Mouse (Mus musculus) lung, postnatal 14 days (tissue): ENCODE data around the gene Rngtt.
"Not testable (repeated sequence)": the region's sequence is repeated elsewhere in the genome, so short reads cannot be mapped to it uniquely, and the experiment has no call there.

Experiments
- DNase-seq: peaks from one replicate; pipeline ENCODE4 v3.0.0; 2021

The Rngtt gene

DNA sequence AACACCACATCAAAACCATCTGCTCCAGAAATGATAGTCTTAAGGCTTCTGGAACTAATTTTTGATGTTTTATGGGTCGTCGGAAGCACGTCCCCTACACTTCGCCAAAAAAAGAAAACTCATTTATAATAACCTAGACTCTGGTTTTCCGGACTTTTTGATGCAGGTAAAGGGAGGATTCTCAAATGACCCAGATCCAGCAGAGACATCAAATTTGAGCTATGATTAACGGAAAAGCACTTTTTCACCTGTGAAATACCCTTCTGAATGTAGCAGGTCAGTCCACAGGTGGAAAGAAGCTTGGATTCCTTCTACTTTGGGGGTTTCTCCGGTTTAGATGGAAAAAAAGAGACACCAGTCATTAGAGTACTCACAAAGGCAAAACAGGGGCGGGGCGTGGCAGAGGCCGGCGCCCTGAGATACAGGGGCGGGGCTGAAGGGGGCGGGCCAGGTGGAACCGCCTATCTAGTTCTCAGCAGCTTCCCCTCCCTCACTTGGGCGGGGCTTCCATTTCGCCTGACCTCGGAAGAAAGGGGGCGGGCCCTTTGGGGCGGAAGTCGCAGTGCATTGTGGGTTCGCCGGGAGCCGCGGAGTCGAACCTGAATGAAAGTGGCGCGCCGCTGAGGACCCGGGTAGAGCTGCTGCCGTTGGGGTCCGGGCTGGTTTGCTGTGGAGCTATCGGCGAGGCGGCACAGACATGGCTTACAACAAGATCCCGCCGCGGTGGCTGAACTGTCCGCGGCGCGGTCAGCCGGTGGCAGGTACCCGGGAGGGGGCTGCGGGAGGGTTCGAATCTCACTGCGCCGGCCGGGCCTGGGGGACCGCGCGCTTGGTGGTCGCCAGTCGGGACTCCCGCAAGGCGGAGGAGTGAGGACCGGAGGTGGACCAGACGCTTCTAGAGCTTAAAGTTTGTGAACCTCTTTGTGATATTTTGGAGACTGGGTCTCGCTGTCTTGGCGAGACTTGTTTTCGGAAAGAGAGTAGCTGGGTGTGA is at the start of gene Rngtt:
TSS of gene Rngtt (plus strand) at position 548 of the 994 bp plus-strand sequence.
- peak; percentile 96 for DNase-seq

DNA sequence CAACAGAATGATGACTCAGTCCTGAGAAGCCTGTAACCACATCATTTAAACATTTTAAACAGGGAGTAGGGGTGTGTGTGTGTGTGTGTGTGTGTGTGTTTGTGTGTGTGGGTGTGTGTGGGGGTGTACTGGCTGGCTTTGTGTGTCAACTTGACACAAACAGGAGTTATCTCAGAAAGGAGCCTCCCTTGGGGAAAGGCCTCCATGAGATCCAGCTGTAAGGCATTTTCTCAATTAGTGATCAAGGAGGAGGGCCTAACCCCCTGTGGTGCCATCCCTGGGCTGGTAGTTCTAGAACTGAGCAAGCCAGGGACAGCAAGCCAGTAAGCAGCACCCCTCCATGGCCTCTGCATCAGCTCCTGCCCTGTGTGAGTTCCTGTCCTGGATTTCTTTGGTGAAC is 49.8 kb upstream of the Rngtt start:
- DNase-seq: no peak

DNA sequence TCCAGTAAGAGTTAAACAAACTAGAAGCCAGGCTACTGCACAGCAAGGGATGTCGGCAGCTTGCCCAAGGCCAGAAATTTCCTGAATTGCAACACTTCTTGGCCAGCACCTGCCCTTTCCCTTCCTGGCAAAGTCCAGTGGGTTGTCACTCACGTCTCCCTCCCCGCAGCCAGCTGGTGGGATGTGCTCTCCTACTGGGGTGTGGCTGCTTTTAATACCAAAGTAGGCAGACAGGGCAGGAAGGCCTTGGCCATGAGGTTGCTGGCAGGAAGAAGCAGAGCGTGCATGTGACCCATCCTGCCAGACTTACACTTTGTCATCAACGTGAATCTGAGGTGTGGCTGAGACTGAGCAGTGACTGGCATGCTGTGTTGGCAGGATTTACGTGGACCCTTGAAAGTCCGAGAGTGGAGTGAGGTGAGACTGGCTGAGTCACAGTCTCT is 48.8 kb upstream of the Rngtt start:
- peak; percentile 95 for DNase-seq

DNA sequence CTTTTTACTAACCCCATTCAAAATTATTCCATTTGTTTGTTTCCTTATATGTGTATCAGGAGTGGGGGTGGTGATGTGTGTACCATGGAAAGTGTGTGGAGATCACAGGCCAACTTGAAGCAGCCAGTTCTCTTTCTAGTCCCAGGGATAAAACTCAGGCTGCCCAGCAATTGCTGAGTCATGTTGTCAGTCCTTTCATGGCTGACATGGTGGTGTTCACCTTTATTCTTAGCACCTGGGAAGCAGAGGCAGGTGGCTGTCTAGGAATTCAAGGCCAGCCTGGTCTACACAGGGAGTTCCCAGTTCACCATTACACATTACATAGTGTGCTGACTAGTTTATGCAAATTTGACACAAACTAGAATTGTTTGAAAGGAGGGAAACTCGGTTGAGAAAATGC is 47.2 kb upstream of the Rngtt start:
- DNase-seq: no peak

DNA sequence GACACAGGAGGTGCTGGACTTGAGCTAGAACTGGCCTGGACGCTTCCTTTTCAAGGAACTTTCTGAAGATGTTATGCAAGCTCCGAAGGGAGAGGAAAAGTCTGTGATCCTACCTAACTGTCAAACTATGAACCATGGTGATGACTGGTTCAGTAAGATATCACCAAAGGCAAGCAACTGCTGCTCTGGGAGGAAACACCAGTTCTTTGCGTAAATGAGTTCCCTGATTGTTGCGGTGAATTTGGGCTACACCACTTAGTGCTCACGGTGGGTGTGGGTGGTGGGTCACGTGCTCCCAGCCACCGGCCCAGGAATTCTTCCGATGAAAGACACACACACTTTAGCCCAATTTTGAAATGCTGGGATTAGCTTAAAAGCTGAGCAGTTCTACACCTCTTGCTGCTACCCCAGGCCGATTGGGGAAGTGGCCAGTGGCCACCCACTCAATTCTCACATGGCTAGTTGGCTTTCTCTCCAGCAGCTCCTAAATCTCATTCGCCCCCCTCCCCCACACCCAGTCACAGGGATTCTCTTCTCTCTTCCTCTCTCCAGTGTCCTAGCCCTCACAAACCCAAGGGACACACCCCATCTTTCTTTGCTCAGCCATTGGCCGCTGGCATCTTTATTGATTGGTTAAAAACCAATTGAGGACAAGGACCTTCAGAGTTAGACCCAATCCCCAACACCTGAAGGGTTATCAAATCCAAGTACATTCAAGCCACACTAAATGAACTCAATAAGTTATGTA is 45.0 kb upstream of the Rngtt start:
- DNase-seq: no peak

DNA sequence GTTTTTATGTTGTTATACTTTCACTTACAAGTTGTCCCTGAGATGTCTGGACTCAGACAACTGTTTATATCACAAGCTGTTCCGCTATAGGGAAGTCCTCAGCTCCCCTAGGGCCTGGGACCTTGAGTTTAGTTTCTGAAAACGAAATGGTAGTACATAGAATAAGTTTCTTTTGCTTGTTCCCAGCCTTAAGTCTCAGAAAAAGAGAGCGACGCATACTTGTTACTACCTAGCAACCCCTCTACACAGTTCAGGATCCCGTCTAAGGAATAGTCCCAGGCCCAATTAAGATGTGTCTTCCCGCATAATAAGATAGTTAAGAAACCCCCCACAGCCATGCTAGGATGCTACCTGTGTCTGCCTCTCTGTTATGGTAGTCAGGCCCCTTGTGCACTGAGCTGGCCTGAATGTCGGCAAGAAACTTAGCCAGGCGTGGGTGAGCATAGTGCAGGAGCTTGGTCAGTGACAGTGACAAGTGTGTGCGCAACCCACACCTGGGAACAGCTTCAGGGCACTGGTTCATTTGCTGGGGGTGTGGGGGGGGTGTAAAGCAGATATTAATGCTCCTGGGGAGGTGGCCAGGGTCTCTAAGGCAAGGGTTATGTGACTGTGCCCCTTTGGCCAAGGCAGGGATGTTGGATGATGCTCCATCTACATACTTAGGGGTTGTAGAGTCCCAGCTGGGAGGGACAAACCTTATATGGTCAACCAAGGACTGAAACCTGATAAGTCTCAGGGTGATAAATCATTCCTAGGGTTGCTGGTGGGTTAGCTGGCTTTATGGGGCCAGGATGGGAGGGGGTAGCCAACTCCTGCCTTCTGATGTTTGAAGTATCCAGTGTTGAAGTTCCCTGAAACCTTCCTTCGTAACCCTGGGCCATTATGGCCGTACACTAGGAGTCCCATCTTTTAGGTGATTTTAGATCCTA is 39.5 kb upstream of the Rngtt start:
- no peak for DNase-seq

DNA sequence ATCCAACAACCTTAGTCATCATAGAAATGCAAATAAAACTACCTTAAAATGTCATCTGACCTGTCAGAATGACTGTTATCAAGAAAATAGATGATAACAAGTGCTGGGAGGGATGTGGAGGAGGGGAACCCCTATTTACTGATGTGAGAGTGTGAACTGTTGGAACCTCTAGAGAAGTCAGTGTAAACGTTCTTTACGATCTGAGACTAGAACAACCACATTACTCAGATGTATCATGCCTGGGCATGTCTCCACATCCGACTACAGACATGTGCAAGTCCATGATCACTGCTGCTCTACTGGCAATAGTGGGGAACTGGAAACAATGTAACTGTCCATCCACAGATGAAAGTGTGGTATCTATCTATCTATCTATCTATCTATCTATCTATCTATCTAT is 36.7 kb upstream of the Rngtt start:
- DNase-seq: no peak

DNA sequence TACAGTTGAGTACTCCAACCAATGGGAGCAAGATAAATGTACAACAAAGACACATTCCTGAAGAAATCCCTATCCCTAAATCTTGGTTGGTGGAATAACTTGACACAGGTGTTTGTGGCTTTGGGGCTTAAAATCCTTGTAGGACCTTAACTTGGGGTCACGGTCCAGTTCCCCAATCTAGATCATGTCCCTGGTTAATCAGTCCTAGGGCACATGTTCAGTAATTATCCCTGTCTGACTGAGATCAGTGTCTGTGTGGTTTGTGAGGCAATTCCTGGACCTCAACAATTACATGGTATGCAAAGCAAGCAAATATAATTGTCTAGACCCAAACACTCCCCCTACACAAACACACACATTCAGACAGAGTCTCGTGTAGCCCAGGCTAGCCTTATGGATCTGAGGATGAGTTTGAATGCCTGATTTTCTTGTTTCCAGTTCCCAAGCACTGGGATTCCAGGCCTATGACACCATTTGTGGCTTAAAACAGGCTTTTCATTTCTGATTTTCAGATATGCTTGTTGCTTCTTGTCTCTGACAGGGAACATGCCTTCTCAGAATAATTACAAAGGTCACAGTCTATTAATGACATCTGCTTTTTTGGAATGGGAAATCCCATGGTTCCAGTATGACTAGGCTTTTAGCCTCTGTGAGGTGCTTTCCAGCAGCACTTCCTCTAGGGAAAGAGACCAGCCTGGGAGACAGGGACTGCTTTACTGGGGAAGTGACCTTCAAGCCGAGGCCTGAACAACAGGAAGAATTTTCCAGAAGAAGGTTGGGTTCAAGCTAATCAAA is 28.0 kb upstream of the Rngtt start:
- DNase-seq: no peak

DNA sequence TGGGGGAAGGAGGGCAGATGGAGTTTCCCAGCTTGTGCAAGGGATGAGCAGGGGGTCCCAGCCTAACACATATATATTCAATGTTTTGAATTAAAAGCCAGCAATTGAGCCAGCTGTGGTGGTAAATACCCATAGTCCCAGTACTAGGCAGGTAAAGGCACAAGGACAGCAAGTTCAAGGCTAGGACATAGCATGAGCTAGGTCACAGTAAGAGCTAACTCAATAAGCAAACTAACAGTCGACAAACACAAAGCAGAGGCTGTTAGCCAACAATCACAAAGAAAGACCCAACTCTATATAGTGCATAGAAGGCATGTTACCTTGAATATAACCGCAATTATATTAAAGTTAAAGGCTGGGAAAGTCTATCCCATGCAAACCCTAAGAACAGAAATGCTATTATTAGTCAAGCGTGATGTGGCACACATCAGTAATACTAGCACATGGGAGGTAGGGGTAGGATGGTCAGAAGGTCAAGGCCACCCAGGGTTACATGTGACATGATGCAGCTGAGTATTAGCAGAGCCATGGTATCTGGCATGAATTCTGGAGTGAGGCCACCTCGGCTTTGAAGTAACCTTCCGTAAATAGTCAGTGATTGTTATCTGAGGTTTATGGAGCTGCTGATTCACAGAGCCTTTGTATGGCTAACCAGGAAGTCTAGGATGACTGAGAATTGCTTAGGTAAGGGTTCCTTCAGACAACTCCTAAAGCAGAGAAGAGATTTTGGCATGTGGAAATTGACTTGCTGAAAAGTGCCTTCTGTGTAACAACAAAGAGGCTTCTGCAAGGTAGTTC is 25.8 kb upstream of the Rngtt start:
- DNase-seq: no peak

DNA sequence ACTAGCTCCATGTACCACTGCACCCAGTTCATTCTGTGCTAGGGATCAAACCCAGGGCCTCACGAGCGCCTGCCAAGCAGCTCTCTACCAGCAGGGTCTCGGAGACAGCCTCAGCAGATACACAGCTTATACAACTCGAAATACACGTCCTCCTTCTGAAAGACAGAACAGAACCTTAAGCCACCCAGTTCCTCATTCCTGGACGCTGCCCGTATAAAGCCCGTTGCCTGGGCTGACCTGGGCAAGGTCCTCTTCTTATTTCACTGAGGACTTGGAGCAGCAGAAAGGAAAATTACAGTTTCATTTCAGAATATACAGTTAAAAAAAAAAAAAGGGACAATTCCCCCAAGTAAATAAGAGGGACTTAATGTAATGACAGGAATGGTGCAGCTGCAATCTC is 24.7 kb upstream of the Rngtt start:
- DNase-seq: no peak

DNA sequence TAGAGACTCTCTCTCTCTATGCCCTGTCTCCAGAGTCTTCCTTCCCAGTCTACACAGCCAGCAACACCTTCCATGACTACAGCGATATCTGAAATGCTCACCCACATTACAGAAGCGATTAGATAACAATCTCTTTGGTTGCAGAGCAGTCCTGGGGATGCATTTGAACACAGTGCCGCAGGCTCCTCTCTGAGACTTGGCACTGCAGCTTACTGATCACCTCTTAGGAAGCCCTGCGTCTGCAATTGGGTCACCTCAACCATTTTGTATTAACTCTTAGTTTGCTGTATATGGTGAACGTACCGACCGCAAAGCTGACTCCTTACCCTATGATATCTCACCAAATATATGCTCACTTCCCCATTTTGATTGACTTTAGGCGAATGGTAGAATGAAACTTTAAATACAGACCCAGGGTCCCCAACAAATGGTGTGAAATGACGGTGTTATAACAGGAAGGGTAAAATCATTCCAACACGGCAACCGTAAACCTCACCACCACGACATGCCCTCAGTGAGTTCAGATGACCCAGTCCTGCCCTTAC is 20.9 kb upstream of the Rngtt start:
- DNase-seq: no peak

DNA sequence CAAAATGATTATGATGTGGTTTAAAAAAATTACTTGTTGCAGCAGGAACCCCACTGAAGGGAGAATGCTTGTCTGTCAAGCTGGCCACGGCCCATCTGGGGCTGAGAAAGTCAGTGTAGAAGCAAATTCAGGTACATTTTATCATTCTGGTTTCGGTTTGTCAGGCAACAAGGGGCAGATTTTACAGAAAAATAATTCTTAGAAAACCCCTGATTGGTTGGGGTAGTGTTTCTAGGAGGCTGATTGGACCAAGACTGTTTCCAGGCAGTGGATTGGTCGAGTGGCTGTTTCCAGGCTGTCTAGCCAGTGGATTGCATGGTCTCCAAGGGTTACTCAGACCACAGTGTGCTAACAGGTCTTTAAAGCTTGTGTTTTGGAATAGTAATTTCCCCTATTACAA is 20.1 kb upstream of the Rngtt start, which contains the start of gene Pnrc1:
TSS of gene Pnrc1 (minus strand) at position 162 of the 400 bp plus-strand sequence.
- peak; percentile 51 for DNase-seq

DNA sequence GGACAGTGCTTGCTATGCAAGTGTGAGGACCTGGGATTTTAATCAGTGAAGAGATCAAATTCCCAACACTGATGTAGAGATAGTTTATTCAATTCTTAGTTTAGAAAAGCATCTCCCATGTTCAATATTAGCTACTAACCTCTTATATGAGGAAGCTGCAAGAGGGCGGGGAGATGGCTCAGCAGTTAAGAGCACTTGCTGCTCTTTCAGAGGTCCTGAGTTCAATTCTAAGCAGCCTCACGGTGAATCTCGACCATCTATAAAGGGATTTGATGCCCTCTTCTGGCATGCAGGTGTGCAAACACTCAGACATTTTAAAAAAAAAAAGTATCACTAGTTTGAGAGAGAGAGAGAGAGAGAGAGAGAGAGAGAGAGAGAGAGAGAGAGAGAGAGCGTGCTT is 19.2 kb upstream of the Rngtt start:
- DNase-seq: no peak

DNA sequence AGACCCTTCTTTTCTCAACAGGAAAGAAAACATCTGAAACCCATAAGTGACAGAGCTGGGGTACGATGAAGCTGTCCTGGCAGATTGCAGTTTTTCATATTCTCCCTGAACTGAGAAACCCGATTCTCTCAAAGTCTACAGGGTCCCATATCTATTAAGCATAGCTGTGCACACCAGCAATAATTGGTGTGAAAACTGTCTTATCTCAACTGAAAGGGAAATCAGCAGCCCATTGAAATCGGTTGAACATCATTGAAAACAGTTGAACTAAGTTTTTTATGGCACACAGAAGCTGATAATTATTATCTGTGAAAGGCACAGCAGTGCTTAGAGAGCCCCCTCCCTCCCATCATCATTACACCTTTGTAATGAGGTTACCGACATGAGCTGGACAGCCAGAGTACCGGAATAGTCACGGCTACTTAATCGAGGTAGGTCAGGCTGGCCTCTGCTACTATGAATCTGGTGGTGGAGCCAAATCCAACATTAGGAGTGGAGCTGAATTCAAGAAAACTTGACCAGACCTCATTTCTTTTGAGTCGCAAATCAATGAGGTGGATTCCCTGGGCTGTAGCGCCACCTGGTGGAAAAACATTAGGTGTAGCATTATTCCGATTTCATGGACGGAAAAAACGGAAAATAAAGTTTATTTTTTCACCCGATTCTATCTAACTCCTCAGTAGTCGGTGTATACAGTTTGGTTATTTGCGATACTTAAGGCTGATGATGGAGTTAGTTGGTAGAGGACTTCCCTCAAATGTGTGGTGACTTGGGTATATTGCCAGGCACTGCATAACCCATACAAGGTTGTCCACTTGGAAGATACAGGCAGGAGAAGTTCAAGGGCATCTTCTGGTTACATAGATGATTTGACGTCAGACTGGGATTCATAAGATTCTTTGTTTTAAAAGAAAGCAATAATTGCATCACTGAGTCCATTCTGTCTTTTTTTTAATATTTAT is 17.4 kb upstream of the Rngtt start:
- DNase-seq: peak; percentile 87

DNA sequence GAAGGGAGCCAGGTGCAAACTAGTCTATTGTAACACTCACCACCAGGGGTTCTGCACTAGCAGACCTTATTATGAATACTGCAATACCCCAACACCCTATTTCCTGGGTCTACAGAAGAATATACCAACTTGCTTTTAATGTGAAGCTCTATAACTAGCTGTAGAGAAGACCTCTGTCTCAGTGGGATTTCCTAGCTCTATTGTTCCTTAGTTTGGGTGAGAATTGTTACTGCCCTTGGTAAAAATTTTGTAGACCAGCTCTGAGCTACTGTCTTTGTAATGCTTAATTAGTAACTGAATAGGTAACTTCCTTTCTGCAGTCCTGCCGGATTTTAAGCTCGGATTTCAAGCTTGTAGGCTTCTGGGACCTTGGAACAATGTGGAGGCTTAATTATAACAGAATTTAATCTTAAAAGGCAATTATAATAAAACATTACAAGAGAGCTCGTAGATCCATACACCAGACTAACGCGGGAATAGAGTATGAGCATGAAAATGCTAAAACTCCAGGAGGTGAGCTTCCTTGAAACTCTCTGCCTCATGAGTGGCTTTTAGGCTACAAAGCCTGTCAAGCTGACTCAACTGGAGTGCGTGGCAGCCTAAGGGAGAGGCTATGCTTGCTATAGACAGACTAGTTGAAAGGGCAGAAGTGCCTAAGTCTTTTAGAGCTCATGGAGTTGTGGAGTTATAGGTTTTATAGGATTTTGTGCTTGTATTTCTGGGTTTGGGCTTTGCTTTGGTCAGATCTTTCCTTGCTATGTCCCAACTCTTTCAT is 9.0 kb upstream of the Rngtt start:
- not testable (repeated sequence) for DNase-seq

DNA sequence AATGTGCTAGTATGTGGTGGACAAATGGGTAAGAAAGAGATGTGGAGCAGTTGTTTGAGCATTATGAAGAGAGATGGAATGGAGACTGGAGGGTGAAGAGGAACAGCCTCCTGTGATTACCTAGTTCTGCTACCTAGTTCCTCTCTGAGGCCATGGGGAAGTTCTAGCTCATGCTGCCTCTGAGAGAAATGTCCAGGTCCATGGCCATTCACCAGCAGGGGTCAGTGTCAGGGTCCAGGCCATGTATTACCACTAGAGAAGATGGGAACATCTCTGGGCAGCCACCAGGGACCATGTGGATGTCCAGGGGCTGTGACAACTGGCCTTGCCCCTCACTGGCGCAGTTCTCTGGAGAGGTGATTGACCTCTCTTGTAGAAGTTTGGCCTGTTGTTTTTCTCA is 7.1 kb upstream of the Rngtt start:
- no peak for DNase-seq

DNA sequence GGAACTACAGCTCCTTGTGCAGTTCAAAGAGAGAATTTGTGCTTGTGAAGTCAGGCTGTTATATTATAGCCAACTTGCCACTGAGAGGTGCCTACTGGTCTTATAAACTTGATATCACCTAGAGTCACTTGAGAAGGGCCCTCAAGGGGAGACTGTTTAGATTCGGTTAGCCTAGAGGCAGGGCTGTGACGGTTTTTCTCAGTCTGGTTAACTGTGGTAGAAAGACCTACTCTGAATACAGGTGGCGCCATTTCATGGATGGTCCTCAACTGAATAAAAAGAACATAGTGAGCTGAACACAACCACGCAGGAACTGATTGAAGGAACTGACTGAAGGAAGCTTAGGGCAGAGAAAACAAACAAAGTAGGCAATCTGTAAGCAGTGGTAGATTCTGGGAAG is 3.0 kb upstream of the Rngtt start:
- DNase-seq: no peak

DNA sequence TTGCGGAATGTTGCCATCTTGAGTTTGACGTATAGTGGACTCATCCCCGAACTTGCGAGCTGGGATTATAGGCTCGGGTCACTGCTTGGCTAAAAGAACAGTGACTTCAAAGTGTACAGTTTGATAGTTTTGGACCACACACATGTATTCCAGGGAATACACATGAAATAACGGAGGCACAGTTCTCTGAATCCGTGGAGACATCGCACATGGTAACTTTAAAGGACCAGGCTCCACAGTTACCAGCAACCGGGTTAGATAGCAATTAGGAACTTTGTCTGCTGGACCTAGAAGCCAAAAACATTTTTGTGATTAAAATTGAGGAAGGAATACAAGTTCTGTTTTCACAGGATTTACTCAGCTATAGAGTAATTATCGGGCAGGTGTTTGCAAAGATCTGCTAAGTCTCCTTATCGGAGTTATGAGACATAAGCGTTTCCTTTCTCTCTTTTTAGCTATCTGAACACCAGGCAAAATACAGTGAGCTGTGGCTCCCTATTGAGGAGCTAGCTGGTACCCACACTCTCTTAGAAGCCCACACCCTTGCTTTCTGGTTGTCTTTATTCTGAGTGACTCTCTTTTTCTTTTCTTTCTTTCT is 828 bp downstream of the Rngtt start:
- DNase-seq: no peak
